In the genomic region with DNA sequence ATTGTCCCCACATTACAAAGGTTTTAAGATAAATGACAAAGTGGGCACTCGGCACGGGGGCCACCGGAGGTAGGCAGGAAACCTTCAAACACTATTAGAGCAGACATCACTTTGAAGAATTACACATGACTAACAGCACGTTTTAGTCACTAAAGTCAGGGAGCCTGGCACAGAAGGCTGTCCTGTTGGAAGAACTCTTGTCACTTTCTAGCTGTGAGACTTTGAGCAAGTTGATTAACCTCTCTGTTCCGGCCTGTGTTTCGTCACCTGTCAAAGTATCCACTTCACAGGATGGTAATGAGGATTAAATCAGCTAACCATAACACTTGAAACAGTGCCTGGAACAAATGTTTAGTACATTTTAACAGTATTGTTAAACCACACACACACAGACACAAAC, we compare ENCODE assay signal across 12 mouse cellular contexts. TPM values are rescaled to one million over a fixed set of nuclear protein-coding genes. Genes with fewer than 3 reads are reported as not detected.
A peak's percentile ranks its signal among the peaks of the same experiment; 100 is the strongest.
DNase-seq lines count a peak whose midpoint lies in the region; ATAC-seq and TF ChIP-seq lines count a peak whose summit lies in the region.
"Had no signal": no experiment of that assay in that cellular context is flagged by ENCODE, and none has a peak within 500 bp of the region (broad histone marks: within the 10 kb centered on the region; RNA-seq: fewer than 3 reads in every experiment).

No protein-coding gene starts in this region.

- WGBS in forebrain, embryonic 12.5 days: 16% methylated on average over 6 of the region's 6 CpGs
- WGBS in forebrain, embryonic 10.5 days: 28% methylated on average over 6 of the region's 6 CpGs
- WGBS in embryonic facial prominence, embryonic 14.5 days: 39% methylated on average over 6 of the region's 6 CpGs
- 18% methylated on average over 6 of the region's 6 CpGs for WGBS in limb, embryonic 14.5 days
- WGBS in midbrain, embryonic 15.5 days: 20% methylated on average over 6 of the region's 6 CpGs

- DNase-seq in forebrain, embryonic 10.5 days (ENCODE audit: extremely low spot score, low spot score): no peak
- DNase-seq in embryonic facial prominence, embryonic 14.5 days (ENCODE audit: low spot score): no peak
- no peak for DNase-seq in limb, embryonic 14.5 days (ENCODE audit: low spot score)
- no peak for DNase-seq in layer of hippocampus, adult 11-12 months (ENCODE audit: low spot score)
- no peak for DNase-seq in c-Kit-positive CD71-positive TER-119-positive erythroid progenitor cells, embryonic 14.5 days (ENCODE audit: low spot score)
- no peak for DNase-seq in adrenal gland, postnatal 10 days
- DNase-seq: kidney, postnatal 10 days; thymus, postnatal 14 days had no signal

- H3K27me3 ChIP-seq in forebrain, embryonic 12.5 days: peaks cover 87% of the 10 kb centered on the region
- peaks cover 99% of the 10 kb centered on the region for H3K27me3 ChIP-seq in forebrain, embryonic 10.5 days (ENCODE audit: poor library complexity, severe bottlenecking)
- H3K27me3 ChIP-seq in embryonic facial prominence, embryonic 14.5 days (replicated peaks; ENCODE audit: control insufficient read depth, insufficient read depth, low read length): peaks cover 34% of the 10 kb centered on the region
- H3K27me3 ChIP-seq in limb, embryonic 14.5 days (ENCODE audit: control insufficient read depth, insufficient read depth, low read length): peaks cover 27% of the 10 kb centered on the region
- H3K27me3 ChIP-seq in midbrain, embryonic 15.5 days (replicated peaks): peaks cover 20% of the 10 kb centered on the region

- no peak overlapping the region for H3K4me2 ChIP-seq in forebrain, embryonic 12.5 days
- peak overlapping the region; percentile 92 for H3K4me2 ChIP-seq in embryonic facial prominence, embryonic 14.5 days (ENCODE audit: low read depth, low read length)
- peak overlapping the region; percentile 89 for H3K4me2 ChIP-seq in limb, embryonic 14.5 days (replicated peaks; ENCODE audit: low read depth, low read length, severe bottlenecking)
- H3K4me2 ChIP-seq in midbrain, embryonic 15.5 days: peak overlapping the region; percentile 89

- no peak for ATAC-seq in forebrain, embryonic 12.5 days (ENCODE audit: low FRiP score)
- ATAC-seq in embryonic facial prominence, embryonic 14.5 days (ENCODE audit: low read depth): no peak
- ATAC-seq in limb, embryonic 14.5 days (ENCODE audit: low FRiP score, low read depth): no peak
- ATAC-seq in midbrain, embryonic 15.5 days (replicated peaks): no peak

- no peak for TF ChIP-seq POLR2A in limb, embryonic 14.5 days (IDR thresholded peaks at IDR 0.05; ENCODE audit: borderline replicate concordance, extremely low read depth, insufficient read depth, insufficient read length)

- no peaks in the 10 kb centered on the region for H3K9me3 ChIP-seq in forebrain, embryonic 12.5 days
- H3K9me3 ChIP-seq in forebrain, embryonic 10.5 days: no peaks in the 10 kb centered on the region
- H3K9me3 ChIP-seq in embryonic facial prominence, embryonic 14.5 days (ENCODE audit: control insufficient read depth, low read length): no peaks in the 10 kb centered on the region
- no peaks in the 10 kb centered on the region for H3K9me3 ChIP-seq in limb, embryonic 14.5 days (ENCODE audit: control insufficient read depth, low read length)
- H3K9me3 ChIP-seq in midbrain, embryonic 15.5 days: no peaks in the 10 kb centered on the region

- no peak overlapping the region for H3K9ac ChIP-seq in forebrain, embryonic 12.5 days
- H3K9ac ChIP-seq in embryonic facial prominence, embryonic 14.5 days (ENCODE audit: low read depth, low read length): no peak overlapping the region
- no peak overlapping the region for H3K9ac ChIP-seq in limb, embryonic 14.5 days (ENCODE audit: low read depth, low read length, severe bottlenecking)
- H3K9ac ChIP-seq in midbrain, embryonic 15.5 days: no peak overlapping the region

- no peaks in the 10 kb centered on the region for H3K36me3 ChIP-seq in forebrain, embryonic 12.5 days (replicated peaks)
- H3K36me3 ChIP-seq in forebrain, embryonic 10.5 days (replicated peaks): no peaks in the 10 kb centered on the region
- no peaks in the 10 kb centered on the region for H3K36me3 ChIP-seq in embryonic facial prominence, embryonic 14.5 days (ENCODE audit: control insufficient read depth, insufficient read depth, low read length)
- H3K36me3 ChIP-seq in limb, embryonic 14.5 days (ENCODE audit: control insufficient read depth, insufficient read depth, low read length): no peaks in the 10 kb centered on the region
- H3K36me3 ChIP-seq in midbrain, embryonic 15.5 days (replicated peaks): no peaks in the 10 kb centered on the region
- H3K36me3 ChIP-seq: G1E had no signal

- H3K27ac ChIP-seq in forebrain, embryonic 12.5 days: no peak overlapping the region
- H3K27ac ChIP-seq in forebrain, embryonic 10.5 days: no peak overlapping the region
- H3K27ac ChIP-seq in embryonic facial prominence, embryonic 14.5 days (replicated peaks; ENCODE audit: low read depth, low read length): no peak overlapping the region
- no peak overlapping the region for H3K27ac ChIP-seq in limb, embryonic 14.5 days (replicated peaks; ENCODE audit: low read depth, low read length)
- H3K27ac ChIP-seq in midbrain, embryonic 15.5 days: no peak overlapping the region
- H3K27ac ChIP-seq: macrophage had no signal

- H3K4me1 ChIP-seq in forebrain, embryonic 12.5 days: peaks cover 60% of the 10 kb centered on the region
- H3K4me1 ChIP-seq in forebrain, embryonic 10.5 days: peaks cover 72% of the 10 kb centered on the region
- H3K4me1 ChIP-seq in embryonic facial prominence, embryonic 14.5 days (ENCODE audit: control insufficient read depth, insufficient read depth, low read length): peaks cover 12% of the 10 kb centered on the region
- H3K4me1 ChIP-seq in limb, embryonic 14.5 days (ENCODE audit: control insufficient read depth, insufficient read depth, low read length): peaks cover 30% of the 10 kb centered on the region
- H3K4me1 ChIP-seq in midbrain, embryonic 15.5 days: peaks cover 47% of the 10 kb centered on the region

- H3K4me3 ChIP-seq in forebrain, embryonic 12.5 days (replicated peaks): 0 out of 2 replicates have a peak overlapping the region, but pooled peaks have one; percentile 5
- no peak overlapping the region for H3K4me3 ChIP-seq in forebrain, embryonic 10.5 days
- H3K4me3 ChIP-seq in embryonic facial prominence, embryonic 14.5 days (ENCODE audit: low read depth, low read length): 0 out of 2 replicates have a peak overlapping the region, but pooled peaks have one; percentile 72
- peak overlapping the region; percentile 63 for H3K4me3 ChIP-seq in limb, embryonic 14.5 days (replicated peaks; ENCODE audit: low read length)
- peak overlapping the region; percentile 60 for H3K4me3 ChIP-seq in midbrain, embryonic 15.5 days

RNA-seq across cellular contexts. Expression of a gene that starts 4.5 kb away (rescaled TPM):
- 8.8 and 9.2 TPM in 2 replicates for polyA plus RNA-seq in forebrain, embryonic 12.5 days (2016; fragmentation: Nextera tagmentation; extraction: Ambion mirVana)
- 4.8 and 5.7 TPM in 2 replicates for polyA plus RNA-seq in forebrain, embryonic 10.5 days (2016; fragmentation: Nextera tagmentation; extraction: Ambion mirVana)
- 10.9 and 12.1 TPM in 2 replicates for polyA plus RNA-seq in embryonic facial prominence, embryonic 14.5 days (2014; fragmentation: Nextera tagmentation; extraction: Ambion mirVana)
- polyA plus RNA-seq in limb, embryonic 14.5 days (2012; rRNA removed): 18.6 and 24.8 TPM in 2 replicates
- polyA plus RNA-seq in limb, embryonic 14.5 days (2014; fragmentation: Nextera tagmentation; extraction: Ambion mirVana): 19.6 and 25.3 TPM in 2 replicates
- polyA plus RNA-seq in midbrain, embryonic 15.5 days (2015; fragmentation: Nextera tagmentation; extraction: Ambion mirVana): 13.0 and 14.2 TPM in 2 replicates
- 1 to 10 TPM; 5.4 to 9.6 TPM for total RNA-seq in adrenal gland, postnatal 10 days (2021)
- polyA plus RNA-seq: G1E had no signal
